Mouse (Mus musculus) liver, embryonic 15.5 days (tissue): Measurements from ENCODE around the gene 5330417C22Rik. TPM values are rescaled to one million over a fixed set of nuclear protein-coding genes. Genes with fewer than 3 reads are reported as not detected.
"Not testable (repeated sequence)": the region's sequence is repeated elsewhere in the genome, so short reads cannot be mapped to it uniquely, and the experiment has no call there.

Experiments
- ATAC-seq: fragments of 200-750 bp; cut with Nextera tagmentation; 2 replicates; pipeline ENCODE4 v1.8.0; 2017; ENCODE audit warnings: moderate number of reproducible peaks, mild to moderate bottlenecking, moderate library complexity; ENCODE audit not compliant: insufficient read depth
- H3K27ac ChIP-seq: fragments of 300-500 bp; sonication (generic); replicated peaks from 2 replicates; pipeline ENCODE4 v1.5.1; 2015; ENCODE audit warnings: mild to moderate bottlenecking, inconsistent platforms
- H3K27me3 ChIP-seq: fragments of 300-500 bp; sonication (generic); 2 replicates; pipeline ENCODE4 v1.6.1; 2015; ENCODE audit warnings: mild to moderate bottlenecking, inconsistent platforms
- H3K36me3 ChIP-seq: fragments of 300-500 bp; sonication (generic); replicated peaks from 2 replicates; pipeline ENCODE4 v1.6.1; 2015; ENCODE audit warnings: moderate library complexity, mild to moderate bottlenecking, inconsistent platforms
- H3K4me1 ChIP-seq: fragments of 300-500 bp; sonication (generic); replicated peaks from 2 replicates; pipeline ENCODE4 v1.6.1; 2015; ENCODE audit warnings: inconsistent platforms
- H3K4me2 ChIP-seq: fragments of 300-500 bp; sonication (generic); 2 replicates; pipeline ENCODE4 v1.6.1; 2015; ENCODE audit warnings: moderate library complexity, mild to moderate bottlenecking, inconsistent platforms
- H3K4me3 ChIP-seq: fragments of 300-500 bp; sonication (generic); replicated peaks from 2 replicates; pipeline ENCODE4 v1.5.1; 2015; ENCODE audit warnings: mild to moderate bottlenecking, inconsistent platforms
- H3K9ac ChIP-seq: fragments of 300-500 bp; sonication (generic); 2 replicates; pipeline ENCODE4 v1.6.1; 2015; ENCODE audit warnings: moderate library complexity, mild to moderate bottlenecking, inconsistent platforms
- H3K9me3 ChIP-seq: fragments of 300-500 bp; sonication (generic); replicated peaks from 2 replicates; pipeline ENCODE4 v1.6.1; 2016; ENCODE audit warnings: inconsistent platforms
- WGBS: fragments of 180-500 bp; shearing (Covaris S2); methylation state at CpG from one replicate; pipeline ENCODE4 v1.1.7; 2015; ENCODE audit warnings: mixed read lengths; ENCODE audit not compliant: insufficient replicate concordance; 5-methylcytosine and 5-hydroxymethylcytosine counted together
- polyA plus RNA-seq: library from polyadenylated mRNA; unstranded; fragments of >200 nt; fragmentation: Nextera tagmentation; extraction: Ambion mirVana; gene quantifications from 2 replicates; pipeline ENCODE4 v1.2.1, GENCODE M21; 2015

The 5330417C22Rik gene
- polyA plus RNA-seq, 1 experiment from 2014 or later: 0.26 TPM

DNA sequence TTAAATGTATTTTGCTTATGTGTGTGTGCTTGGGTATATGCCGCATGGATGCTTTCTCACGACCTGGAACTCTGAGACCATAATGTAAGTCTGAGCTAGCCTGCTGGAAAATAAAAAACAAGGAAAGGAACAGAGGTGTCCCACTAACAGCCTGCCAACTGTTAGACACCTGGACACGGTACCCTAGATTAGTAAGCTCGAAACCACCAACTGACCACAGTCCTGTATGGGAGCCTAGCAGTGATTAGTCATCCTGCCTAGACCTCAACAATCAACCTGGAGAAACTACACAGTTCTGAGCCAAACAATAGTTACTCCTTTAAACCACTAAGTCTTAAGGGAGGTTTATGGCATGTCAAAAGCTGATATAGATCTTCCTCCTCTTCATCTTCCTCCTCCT, 12.9 kb downstream of the 5330417C22Rik start:
- Histone ChIP-seq H3K9ac (no peak overlapping the region), H3K36me3 (no peaks in the 10 kb centered on the region), H3K9me3 (no peaks in the 10 kb centered on the region), H3K27ac (no peak overlapping the region), H3K4me2 (no peak overlapping the region), H3K4me1 (no peaks in the 10 kb centered on the region), H3K27me3 (no peaks in the 10 kb centered on the region), H3K4me3 (no peak overlapping the region)
- WGBS: 54% methylated on average over 4 of the region's 4 CpGs
- ATAC-seq: no peak

DNA sequence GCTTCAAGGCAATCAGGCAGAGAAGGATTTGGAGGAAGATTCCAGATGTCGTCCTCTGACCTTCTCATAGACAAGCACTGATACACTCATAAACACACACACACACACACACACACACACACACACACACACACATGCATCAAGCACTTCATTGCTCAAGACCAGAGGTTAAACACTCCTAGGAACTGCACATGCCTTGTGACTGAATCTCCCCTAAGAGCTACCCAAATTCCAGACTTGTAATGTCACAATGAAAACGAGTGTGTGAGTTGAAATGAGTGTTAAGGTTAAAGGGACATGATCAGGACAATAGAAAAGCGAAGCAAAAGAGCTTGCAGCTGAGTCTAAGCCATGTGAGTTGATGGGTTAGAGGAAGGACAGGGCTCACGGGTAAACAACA, 18.1 kb downstream of the 5330417C22Rik start:
- WGBS: 48% methylated on average over 4 of the region's 4 CpGs
- H3K4me1 ChIP-seq: no peaks in the 10 kb centered on the region
- no peaks in the 10 kb centered on the region for H3K36me3 ChIP-seq
- H3K27me3 ChIP-seq: no peaks in the 10 kb centered on the region
- no peak overlapping the region for H3K4me2 ChIP-seq
- no peaks in the 10 kb centered on the region for H3K9me3 ChIP-seq
- no peak overlapping the region for H3K27ac ChIP-seq
- no peak overlapping the region for H3K4me3 ChIP-seq
- H3K9ac ChIP-seq: no peak overlapping the region
- ATAC-seq: no peak

DNA sequence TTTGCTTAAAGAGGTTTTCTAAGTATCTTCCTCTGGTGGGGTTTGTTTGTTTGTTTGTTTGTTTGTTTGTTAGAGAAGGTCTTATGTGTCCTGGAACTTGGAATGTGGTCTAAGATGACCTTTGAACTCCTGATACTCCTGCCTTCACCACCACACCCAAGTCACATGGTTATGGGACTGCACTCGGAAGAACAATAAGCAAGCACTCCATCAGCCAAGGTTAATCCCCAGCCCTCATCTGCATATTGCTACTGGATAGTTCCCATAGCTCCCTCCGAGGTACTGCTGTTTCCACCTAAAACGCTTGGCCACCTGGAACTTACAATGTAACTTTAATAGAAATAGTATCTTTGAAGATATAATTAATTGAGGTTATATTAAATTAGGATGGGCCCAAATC, 22.9 kb downstream of the 5330417C22Rik start:
- no peak for ATAC-seq
- no peaks in the 10 kb centered on the region for H3K9me3 ChIP-seq
- WGBS: 62% methylated on average over 3 of the region's 3 CpGs
- no peak overlapping the region for H3K27ac ChIP-seq
- no peak overlapping the region for H3K4me3 ChIP-seq
- H3K4me1 ChIP-seq: peaks cover 11% of the 10 kb centered on the region
- no peak overlapping the region for H3K9ac ChIP-seq
- H3K4me2 ChIP-seq: no peak overlapping the region
- no peaks in the 10 kb centered on the region for H3K36me3 ChIP-seq
- H3K27me3 ChIP-seq: peaks cover 4% of the 10 kb centered on the region; the same call in 1 of the 2 replicates

DNA sequence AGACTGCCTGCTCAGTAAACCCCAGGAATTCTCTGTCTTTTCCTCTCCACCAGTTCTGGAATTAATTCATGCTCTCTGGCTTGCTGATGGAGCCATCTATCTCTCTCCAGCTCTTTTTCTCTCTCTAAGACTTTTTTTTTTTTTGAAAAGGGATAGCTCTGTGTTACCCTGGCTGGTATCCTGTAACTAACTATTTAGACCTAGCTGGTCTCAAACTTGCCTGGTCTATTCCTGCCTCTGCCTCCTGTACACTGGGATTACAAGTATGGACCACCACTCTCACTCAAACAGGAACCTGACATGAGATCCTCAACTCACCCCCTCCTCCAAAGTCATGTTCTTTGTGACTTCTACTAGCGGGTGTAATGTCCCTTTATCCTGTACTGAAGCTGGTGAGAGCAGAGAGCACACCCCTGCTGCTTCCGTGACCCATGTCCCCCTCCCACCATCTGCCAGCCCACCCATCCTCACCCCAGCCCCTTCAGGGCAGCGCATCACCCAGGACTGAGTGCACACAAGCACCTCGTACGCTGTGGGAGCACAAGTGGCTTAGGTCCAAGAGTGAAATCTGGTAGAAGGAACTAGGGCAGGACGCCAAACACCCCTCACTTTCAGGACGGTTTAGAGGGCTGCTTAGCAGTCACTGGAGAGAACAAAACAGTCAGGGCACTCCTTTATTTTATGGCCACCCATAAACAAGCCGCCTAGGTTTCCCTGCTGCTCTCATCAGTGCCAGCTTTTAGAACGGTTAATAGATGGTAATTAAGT, 25.4 kb downstream of the 5330417C22Rik start:
- Histone ChIP-seq H3K4me3 (no peak overlapping the region), H3K4me2 (no peak overlapping the region), H3K27me3 (peaks cover 4% of the 10 kb centered on the region; the same call in 1 of the 2 replicates), H3K36me3 (no peaks in the 10 kb centered on the region), H3K9me3 (no peaks in the 10 kb centered on the region), H3K4me1 (peaks cover 11% of the 10 kb centered on the region), H3K9ac (no peak overlapping the region), H3K27ac (no peak overlapping the region)
- 32% methylated on average over 9 of the region's 9 CpGs for WGBS
- no peak for ATAC-seq

DNA sequence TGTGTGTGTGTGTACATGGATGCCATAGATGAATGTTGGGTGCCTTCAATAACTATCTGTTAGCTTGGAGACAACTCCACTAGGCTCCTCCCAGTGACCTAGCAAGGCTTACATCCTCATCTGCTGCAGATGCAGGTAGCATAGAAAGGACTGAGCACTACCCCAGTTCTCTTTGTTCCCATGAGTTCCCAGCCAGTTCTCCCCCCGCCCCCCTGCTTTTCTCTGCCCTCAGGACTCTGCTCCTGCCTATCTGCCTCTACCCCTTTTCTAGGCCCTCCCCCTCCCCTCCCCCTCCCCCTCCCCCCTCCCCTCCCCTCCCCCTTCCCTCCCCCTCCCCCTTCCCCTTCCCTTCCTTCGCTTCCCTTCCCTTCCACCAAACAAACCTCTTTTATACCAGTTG, 26.2 kb downstream of the 5330417C22Rik start:
- Histone ChIP-seq H3K4me1 (peaks cover 11% of the 10 kb centered on the region), H3K27me3 (peaks cover 8% of the 10 kb centered on the region; the same call in 1 of the 2 replicates), H3K9me3 (no peaks in the 10 kb centered on the region), H3K27ac (no peak overlapping the region), H3K36me3 (no peaks in the 10 kb centered on the region), H3K9ac (no peak overlapping the region), H3K4me2 (no peak overlapping the region), H3K4me3 (no peak overlapping the region)
- ATAC-seq: no peak
- 60% methylated on average over 2 of the region's 2 CpGs for WGBS

DNA sequence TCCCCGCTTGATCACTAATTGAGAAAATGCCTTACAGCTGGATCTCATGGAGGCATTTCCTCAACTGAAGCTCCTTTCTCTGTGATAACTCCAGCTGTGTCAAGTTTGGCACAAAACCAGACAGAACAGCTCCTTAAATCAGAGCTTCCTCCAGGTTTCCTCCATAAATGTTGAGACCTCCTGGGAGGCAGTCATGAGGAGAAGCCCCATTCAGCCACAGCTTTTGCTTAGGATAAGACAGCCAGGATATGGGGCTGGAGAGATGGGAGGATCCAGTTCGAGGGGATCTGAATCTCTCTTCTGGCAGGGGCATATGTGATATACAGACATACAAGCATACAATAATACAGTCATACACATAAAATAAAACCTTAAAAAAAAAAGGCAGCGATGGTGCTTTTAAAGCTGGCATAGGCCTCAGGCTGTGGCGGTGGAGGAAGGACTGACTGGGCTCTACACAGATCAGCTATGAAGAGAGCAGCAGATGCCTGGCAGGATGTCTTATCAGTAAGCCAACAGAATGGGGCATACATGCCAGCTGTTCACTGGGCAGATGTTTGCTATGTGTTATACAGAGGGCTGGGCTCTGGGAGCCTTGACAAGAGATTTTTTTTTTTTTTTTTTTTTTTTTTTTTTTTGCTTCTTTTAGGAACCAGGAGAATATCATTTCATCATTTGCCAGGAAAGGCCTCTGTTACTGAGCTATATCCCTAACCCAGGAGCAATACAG, 27.4 kb downstream of the 5330417C22Rik start:
- peak overlapping the region; percentile 15; the same call in 1 of the 2 replicates for H3K4me2 ChIP-seq
- H3K27me3 ChIP-seq: peaks cover 17% of the 10 kb centered on the region
- peak; percentile 98 for ATAC-seq
- H3K4me1 ChIP-seq: peaks cover 11% of the 10 kb centered on the region
- H3K9ac ChIP-seq: no peak overlapping the region
- no peaks in the 10 kb centered on the region for H3K9me3 ChIP-seq
- H3K4me3 ChIP-seq: no peak overlapping the region
- H3K27ac ChIP-seq: peak overlapping the region; percentile 69
- H3K36me3 ChIP-seq: no peaks in the 10 kb centered on the region
- WGBS: 50% methylated on average over 4 of the region's 4 CpGs

DNA sequence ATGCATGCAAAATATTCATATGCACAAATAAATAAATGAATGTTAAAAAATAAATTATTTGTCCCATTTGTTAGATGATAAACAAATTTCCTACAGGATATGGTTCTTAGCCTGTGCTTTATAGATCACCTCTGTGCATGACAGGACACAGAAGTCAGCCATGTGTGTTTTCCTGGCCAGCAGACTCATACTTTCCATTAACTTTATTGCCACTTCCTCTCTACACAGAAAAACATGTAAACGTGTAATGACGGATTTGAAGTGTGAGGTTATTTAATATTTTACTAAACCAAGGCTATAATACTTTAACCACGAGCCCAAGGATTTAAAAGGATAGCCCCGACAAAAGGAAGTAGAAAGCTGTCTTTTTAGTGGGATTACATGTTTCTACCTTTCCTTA, 32.4 kb downstream of the 5330417C22Rik start:
- no peak overlapping the region for H3K4me2 ChIP-seq
- no peak for ATAC-seq
- no peaks in the 10 kb centered on the region for H3K36me3 ChIP-seq
- no peak overlapping the region for H3K27ac ChIP-seq
- H3K9me3 ChIP-seq: no peaks in the 10 kb centered on the region
- no peak overlapping the region for H3K4me3 ChIP-seq
- peaks cover 3% of the 10 kb centered on the region for H3K4me1 ChIP-seq
- H3K27me3 ChIP-seq: peaks cover 12% of the 10 kb centered on the region
- no peak overlapping the region for H3K9ac ChIP-seq
- 51% methylated on average over 4 of the region's 4 CpGs for WGBS

DNA sequence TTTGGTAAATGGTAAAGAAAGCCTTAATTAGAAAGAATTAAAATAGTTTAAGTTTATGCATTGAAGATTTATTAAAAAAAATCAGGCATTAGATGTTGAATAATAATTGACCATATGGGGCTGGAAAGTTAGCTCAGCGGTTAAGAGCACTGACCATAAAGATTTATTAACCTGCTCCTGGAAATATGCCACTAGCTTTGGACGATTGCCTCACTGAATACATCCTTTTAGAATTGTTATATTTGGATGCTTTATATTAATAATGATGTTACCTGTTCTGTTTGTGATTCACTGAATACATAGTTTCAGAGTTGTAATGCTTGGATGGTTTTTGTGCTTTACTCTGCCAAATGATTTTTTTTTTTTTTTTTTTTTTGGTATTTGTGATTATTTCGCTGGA, 34.9 kb downstream of the 5330417C22Rik start:
- H3K9me3 ChIP-seq, H3K9ac ChIP-seq, H3K27ac ChIP-seq, H3K36me3 ChIP-seq, ATAC-seq, H3K4me1 ChIP-seq, H3K4me3 ChIP-seq, H3K4me2 ChIP-seq: not testable (repeated sequence)
- WGBS: 69% methylated on average over 3 of the region's 3 CpGs
- H3K27me3 ChIP-seq: peaks cover 17% of the 10 kb centered on the region

DNA sequence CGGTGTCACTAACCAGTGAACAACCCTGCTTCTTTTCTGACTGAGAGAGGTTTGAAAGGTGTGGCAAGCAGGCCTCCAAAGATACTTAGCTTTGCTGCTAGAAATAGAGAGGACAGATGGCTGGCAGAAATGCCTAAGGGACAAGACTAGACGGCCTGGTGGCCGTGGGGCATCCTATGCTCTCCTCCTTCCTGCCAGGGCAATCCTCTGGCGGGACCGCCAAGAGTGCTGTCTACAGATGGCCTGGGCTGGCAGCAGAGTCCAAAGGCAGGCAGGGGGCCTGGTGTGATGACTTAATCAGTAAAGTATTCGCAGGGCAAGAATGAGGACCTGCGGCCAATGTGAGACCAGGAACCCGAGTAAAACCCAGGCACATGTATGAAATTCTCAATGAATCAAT, 36.5 kb downstream of the 5330417C22Rik start:
- no peak overlapping the region for H3K4me3 ChIP-seq
- H3K9me3 ChIP-seq: no peaks in the 10 kb centered on the region
- no peak overlapping the region for H3K27ac ChIP-seq
- no peak overlapping the region for H3K4me2 ChIP-seq
- 61% methylated on average over 8 of the region's 8 CpGs for WGBS
- H3K27me3 ChIP-seq: peaks cover 10% of the 10 kb centered on the region
- H3K4me1 ChIP-seq: no peaks in the 10 kb centered on the region
- H3K36me3 ChIP-seq: no peaks in the 10 kb centered on the region
- no peak overlapping the region for H3K9ac ChIP-seq
- ATAC-seq: no peak

DNA sequence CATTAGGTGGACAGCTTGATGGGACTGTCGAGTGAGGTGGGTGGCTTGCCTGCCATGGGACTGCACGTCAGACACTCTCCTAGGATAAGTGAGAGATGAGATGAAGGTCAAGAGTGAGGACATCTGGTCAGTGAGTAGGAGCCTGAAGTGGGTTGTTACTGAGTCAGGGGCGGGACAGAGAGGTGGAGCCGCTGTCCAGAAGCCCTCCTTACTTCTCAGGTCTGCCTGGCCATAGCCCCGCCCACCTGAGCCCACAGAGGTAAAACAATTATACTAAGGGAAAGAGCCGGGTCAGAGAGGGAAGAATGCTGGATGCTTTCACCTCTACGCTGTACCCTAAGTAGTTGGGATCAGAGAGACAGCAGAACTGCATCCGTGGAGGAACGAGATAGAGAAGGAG, 38.7 kb downstream of the 5330417C22Rik start:
- Histone ChIP-seq H3K27me3 (0 out of 2 replicates have a peak, but pooled peaks cover 5% of the 10 kb centered on the region), H3K27ac (no peak overlapping the region), H3K4me3 (no peak overlapping the region), H3K9ac (no peak overlapping the region), H3K9me3 (no peaks in the 10 kb centered on the region), H3K4me2 (no peak overlapping the region), H3K4me1 (no peaks in the 10 kb centered on the region), H3K36me3 (no peaks in the 10 kb centered on the region)
- WGBS: 37% methylated on average over 9 of the region's 9 CpGs
- no peak for ATAC-seq

DNA sequence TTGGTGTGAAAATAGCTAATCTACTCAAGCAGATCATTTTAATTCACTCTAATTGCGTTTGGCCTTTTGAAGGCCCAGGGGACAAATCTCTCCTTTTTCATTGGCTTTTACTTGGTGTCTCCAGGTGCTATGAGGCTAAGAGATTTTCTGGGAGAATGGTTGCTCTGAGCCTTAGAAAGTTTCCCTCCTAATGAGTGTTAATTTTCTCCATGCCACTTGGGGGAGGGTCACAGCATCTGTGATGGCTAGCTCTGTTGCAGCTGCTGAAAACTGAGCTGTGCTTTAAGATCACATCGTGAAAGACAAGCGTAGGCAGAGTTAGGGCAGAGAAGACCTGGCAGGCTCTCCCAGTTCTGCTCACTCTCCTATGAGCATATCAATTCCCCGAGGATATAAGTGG, 40.9 kb downstream of the 5330417C22Rik start:
- WGBS: 42% methylated on average over 4 of the region's 4 CpGs
- H3K4me2 ChIP-seq: no peak overlapping the region

More for the DNA sequence above, 40.9 kb downstream of the 5330417C22Rik start:
- H3K27me3 ChIP-seq: 0 out of 2 replicates have a peak, but pooled peaks cover 11% of the 10 kb centered on the region
- no peak for ATAC-seq
- H3K4me1 ChIP-seq: no peaks in the 10 kb centered on the region
- H3K36me3 ChIP-seq: no peaks in the 10 kb centered on the region
- no peaks in the 10 kb centered on the region for H3K9me3 ChIP-seq
- H3K4me3 ChIP-seq: no peak overlapping the region
- H3K27ac ChIP-seq: no peak overlapping the region
- no peak overlapping the region for H3K9ac ChIP-seq
